Mouse (Mus musculus) kidney, postnatal 0 days (tissue): ENCODE results near the gene Msantd1. TPM values are rescaled to one million over a fixed set of nuclear protein-coding genes. Genes with fewer than 3 reads are reported as not detected.

Experiments
- ATAC-seq: fragments of 200-750 bp; cut with Nextera tagmentation; replicated peaks from 2 replicates; pipeline ENCODE4 v1.8.0; 2017; ENCODE audit warnings: low read depth, moderate number of reproducible peaks, moderate TSS enrichment, moderate library complexity; ENCODE audit not compliant: low FRiP score
- DNase-seq: peaks from one replicate; pipeline ENCODE4 v3.0.0-alpha.2; 2016; ENCODE audit warnings: low spot score
- H3K27ac ChIP-seq: fragments of 300-500 bp; sonication (generic); 2 replicates; pipeline ENCODE4 v1.5.1; 2014; ENCODE audit warnings: mild to moderate bottlenecking
- H3K27me3 ChIP-seq: fragments of 300-500 bp; sonication (generic); 2 replicates; pipeline ENCODE4 v1.6.1; 2014; ENCODE audit warnings: low read length, mixed read lengths; ENCODE audit not compliant: insufficient read depth
- H3K36me3 ChIP-seq: fragments of 300-500 bp; sonication (generic); 2 replicates; pipeline ENCODE4 v1.6.1; 2014; ENCODE audit warnings: low read length, mixed read lengths; ENCODE audit not compliant: insufficient read depth
- H3K4me1 ChIP-seq: fragments of 300-500 bp; sonication (generic); replicated peaks from 2 replicates; pipeline ENCODE4 v1.6.1; 2014; ENCODE audit warnings: antibody characterized with exemption, low read length, mixed read lengths; ENCODE audit not compliant: insufficient read depth
- H3K4me2 ChIP-seq: fragments of 300-500 bp; sonication (generic); 2 replicates; pipeline ENCODE4 v1.6.1; 2014; ENCODE audit warnings: mild to moderate bottlenecking, low read length, moderate library complexity, mixed read lengths
- H3K4me3 ChIP-seq: fragments of 300-500 bp; sonication (generic); replicated peaks from 2 replicates; pipeline ENCODE4 v1.5.1; 2014; ENCODE audit warnings: low read depth, low read length
- H3K9ac ChIP-seq: fragments of 300-500 bp; sonication (generic); 2 replicates; pipeline ENCODE4 v1.6.1; 2014; ENCODE audit warnings: low read depth, low read length
- H3K9me3 ChIP-seq: fragments of 300-500 bp; sonication (generic); replicated peaks from 2 replicates; pipeline ENCODE4 v1.6.1; 2016; ENCODE audit warnings: low read length, inconsistent platforms, mixed read lengths
- CTCF ChIP-seq: IDR thresholded peaks from 2 replicates; pipeline ENCODE4 v1.5.1; 2016; ENCODE audit warnings: antibody characterized with exemption, low read depth, mild to moderate bottlenecking, moderate library complexity
- WGBS: fragments of 180-500 bp; shearing (Covaris S2); extraction: QIAGEN DNeasy Blood & Tissue Kit; methylation state at CpG from one replicate; pipeline ENCODE4 v1.1.7; 2014; 5-methylcytosine and 5-hydroxymethylcytosine counted together
- polyA plus RNA-seq: library from polyadenylated mRNA; unstranded; fragments of >200 nt; fragmentation: Nextera tagmentation; extraction: Ambion mirVana; gene quantifications from 2 replicates; pipeline ENCODE4 v1.2.1, GENCODE M21; 2015

The Msantd1 gene
- polyA plus RNA-seq, 1 experiment from 2014 or later = 0.25 TPM

GRCm38 (mm10) chr5:34948861-34949760, 41.3 kb downstream of the Msantd1 start, which contains the start of gene Rgs12:
Rgs12 (plus strand) TSS chr5:34949445.
- DNase-seq = peak; percentile 90
- Histone ChIP-seq H3K4me3 (peak within 1 kb of the TSS; percentile 89), H3K9me3 (no peaks in the 10 kb centered on the region), H3K9ac (peak within 1 kb of the TSS; percentile 90), H3K4me1 (peaks cover 14% of the 10 kb centered on the region), H3K27me3 (no peaks in the 10 kb centered on the region), H3K27ac (peak within 1 kb of the TSS; percentile 86), H3K36me3 (no peaks in the 10 kb centered on the region), H3K4me2 (peak within 1 kb of the TSS; percentile 73)
- under 1% methylated on average over 69 of the region's 84 CpGs for WGBS
- ATAC-seq = peak; percentile 95
- TF ChIP-seq CTCF = no peak

DNA sequence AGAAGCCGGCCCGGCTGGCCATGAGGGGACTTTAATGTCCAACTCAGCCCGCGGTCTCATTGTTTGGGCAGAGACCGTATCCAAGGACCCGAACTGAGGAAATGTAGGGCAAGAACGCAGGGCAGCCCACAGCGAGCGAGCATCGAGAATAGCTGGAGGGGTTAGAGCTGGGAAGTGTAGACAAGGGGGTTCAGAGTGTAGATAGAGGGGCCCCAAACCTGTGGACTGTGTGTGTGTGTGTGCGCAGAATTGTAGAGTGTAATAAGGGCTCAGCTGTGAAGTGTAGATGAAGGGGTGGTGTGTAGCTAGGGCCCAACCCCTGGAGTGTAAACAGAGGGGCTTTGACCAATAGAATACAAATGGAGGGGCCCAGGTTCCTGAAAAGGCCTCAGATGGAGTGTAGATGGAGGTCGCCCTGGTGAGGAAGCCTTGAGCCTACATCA, 42.0 kb downstream of the Msantd1 start:
- Histone ChIP-seq H3K9me3 (no peaks in the 10 kb centered on the region), H3K4me2 (peak overlapping the region; percentile 73), H3K4me1 (peaks cover 14% of the 10 kb centered on the region), H3K4me3 (peak overlapping the region; percentile 89), H3K36me3 (no peaks in the 10 kb centered on the region), H3K27ac (peak overlapping the region; percentile 86), H3K27me3 (no peaks in the 10 kb centered on the region), H3K9ac (peak overlapping the region; percentile 90)
- ATAC-seq = peak; percentile 18; the same call in 1 of the 2 replicates
- TF ChIP-seq CTCF = no peak
- DNase-seq = peak; percentile 39
- under 1% methylated on average over 12 of the region's 12 CpGs for WGBS

DNA sequence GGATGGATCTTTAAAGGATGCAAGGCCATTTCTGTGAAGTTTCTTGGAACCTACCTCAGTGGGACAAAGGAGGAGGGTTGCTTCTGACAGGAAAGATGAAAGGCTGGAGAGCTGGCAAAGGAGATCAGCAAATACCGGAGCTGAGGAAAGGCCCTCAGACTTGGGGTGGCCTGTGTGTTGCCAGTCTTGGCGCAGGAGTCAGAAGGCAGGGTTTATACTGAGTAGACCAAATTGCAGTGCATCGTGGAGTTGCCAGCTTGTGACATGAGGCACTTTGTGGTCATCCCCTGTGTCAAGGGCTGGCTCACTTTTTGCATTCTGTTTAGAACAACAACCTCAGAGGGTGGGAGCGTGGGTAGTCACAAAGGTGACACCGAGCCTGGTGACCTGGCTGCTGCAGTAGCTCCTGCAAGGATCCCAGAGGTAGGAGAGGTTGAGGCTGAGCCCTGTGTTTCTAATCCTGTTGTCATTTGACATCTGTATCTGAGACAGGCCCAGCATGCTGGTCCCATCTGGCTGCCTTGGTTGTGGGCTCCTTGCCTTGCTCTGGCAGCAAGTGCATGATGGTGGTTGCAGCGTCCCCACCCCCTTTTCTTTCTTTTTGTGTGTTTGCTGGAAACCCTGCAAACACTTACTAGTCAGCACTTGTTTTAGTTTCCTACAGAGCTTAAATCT, 42.8 kb downstream of the Msantd1 start:
- H3K27ac ChIP-seq = no peak overlapping the region
- no peak for ATAC-seq
- H3K4me3 ChIP-seq = peak overlapping the region; percentile 89
- 68% methylated on average over 6 of the region's 6 CpGs for WGBS
- DNase-seq = no peak
- H3K27me3 ChIP-seq = no peaks in the 10 kb centered on the region
- peak overlapping the region; percentile 73 for H3K4me2 ChIP-seq
- H3K9ac ChIP-seq = peak overlapping the region; percentile 90; the same call in 1 of the 2 replicates
- H3K9me3 ChIP-seq = no peaks in the 10 kb centered on the region
- H3K4me1 ChIP-seq = peaks cover 16% of the 10 kb centered on the region
- H3K36me3 ChIP-seq = no peaks in the 10 kb centered on the region
- no peak for TF ChIP-seq CTCF

DNA sequence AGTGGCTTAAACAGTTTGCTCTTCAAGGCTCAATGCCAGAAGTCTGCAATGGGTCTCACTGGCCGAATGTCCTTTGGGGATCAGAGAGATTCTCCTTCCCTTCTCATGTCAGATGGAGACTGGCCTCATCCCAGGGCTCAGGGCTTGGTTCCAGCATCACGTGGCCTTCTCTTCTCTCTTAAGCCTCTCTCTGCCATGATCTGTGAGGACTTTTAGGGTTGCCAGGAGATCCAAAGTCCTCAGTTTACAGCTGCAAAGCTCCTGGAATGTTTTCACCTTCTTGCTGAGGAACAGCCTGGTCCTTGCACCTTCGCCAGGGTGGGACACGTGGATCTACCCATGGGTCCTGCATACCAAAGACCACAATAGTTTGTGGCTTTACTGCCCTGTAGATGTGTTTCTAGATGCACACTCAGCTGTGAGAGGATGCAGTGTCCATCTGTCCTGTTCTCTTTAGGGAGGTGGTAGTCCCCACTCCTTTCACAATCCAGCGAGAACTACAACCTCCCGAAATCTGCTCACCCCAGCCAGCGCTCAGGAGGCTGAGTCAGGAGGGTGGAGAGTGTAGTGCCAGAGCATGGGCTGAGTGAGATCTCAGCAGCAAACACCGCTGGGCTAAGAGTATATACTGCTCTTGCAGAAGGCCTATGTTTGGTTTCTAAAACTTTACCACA, 43.5 kb downstream of the Msantd1 start:
- DNase-seq = no peak

GRCm38 (mm10) chr5:34954508-34954907, 46.7 kb downstream of the Msantd1 start:
- no peaks in the 10 kb centered on the region for H3K27me3 ChIP-seq
- 46% methylated on average over 6 of the region's 6 CpGs for WGBS
- no peak overlapping the region for H3K27ac ChIP-seq
- H3K4me2 ChIP-seq = no peak overlapping the region
- ATAC-seq (no peak), DNase-seq (no peak)
- peaks cover 13% of the 10 kb centered on the region for H3K4me1 ChIP-seq
- no peak for TF ChIP-seq CTCF
- no peaks in the 10 kb centered on the region for H3K9me3 ChIP-seq
- no peak overlapping the region for H3K4me3 ChIP-seq
- no peaks in the 10 kb centered on the region for H3K36me3 ChIP-seq
- H3K9ac ChIP-seq = no peak overlapping the region

More for the DNA sequence above, 43.5 kb downstream of the Msantd1 start:
- Histone ChIP-seq H3K27ac (no peak overlapping the region), H3K36me3 (no peaks in the 10 kb centered on the region), H3K4me2 (no peak overlapping the region), H3K27me3 (no peaks in the 10 kb centered on the region), H3K4me3 (no peak overlapping the region), H3K9ac (0 out of 2 replicates have a peak overlapping the region, but pooled peaks have one; percentile 90), H3K4me1 (peaks cover 17% of the 10 kb centered on the region), H3K9me3 (no peaks in the 10 kb centered on the region)
- WGBS = 94% methylated on average over 8 of the region's 8 CpGs
- no peak for ATAC-seq
- no peak for TF ChIP-seq CTCF

DNA sequence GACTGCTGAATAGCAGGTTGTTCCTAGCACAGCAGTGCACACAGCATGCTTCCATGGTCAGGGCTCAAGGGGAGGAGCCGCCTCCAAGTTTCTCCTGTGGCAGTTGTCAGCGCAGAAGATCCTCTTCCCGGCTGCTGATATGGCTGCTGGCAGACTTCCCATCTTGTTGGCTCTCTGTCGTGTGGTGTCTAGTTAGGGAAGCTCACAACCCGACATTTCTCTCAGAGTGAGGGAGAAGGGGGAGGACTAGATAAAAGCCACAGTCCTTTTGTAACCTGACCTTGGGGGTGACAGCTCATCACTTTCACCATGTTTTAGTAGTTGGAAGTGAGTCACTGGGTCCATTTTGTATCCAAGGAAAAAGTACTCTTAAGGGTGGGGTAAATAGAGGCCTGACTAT, 47.8 kb downstream of the Msantd1 start:
- H3K4me1 ChIP-seq = peaks cover 10% of the 10 kb centered on the region
- no peak overlapping the region for H3K27ac ChIP-seq
- no peaks in the 10 kb centered on the region for H3K36me3 ChIP-seq
- no peaks in the 10 kb centered on the region for H3K9me3 ChIP-seq
- 35% methylated on average over 5 of the region's 5 CpGs for WGBS
- ATAC-seq = no peak
- H3K9ac ChIP-seq = no peak overlapping the region
- TF ChIP-seq CTCF = no peak
- no peaks in the 10 kb centered on the region for H3K27me3 ChIP-seq
- DNase-seq = peak; percentile 19
- no peak overlapping the region for H3K4me3 ChIP-seq
- no peak overlapping the region for H3K4me2 ChIP-seq
